Mouse (Mus musculus): ENCODE data around the gene Gnl2.

Gnl2 gene

DNA sequence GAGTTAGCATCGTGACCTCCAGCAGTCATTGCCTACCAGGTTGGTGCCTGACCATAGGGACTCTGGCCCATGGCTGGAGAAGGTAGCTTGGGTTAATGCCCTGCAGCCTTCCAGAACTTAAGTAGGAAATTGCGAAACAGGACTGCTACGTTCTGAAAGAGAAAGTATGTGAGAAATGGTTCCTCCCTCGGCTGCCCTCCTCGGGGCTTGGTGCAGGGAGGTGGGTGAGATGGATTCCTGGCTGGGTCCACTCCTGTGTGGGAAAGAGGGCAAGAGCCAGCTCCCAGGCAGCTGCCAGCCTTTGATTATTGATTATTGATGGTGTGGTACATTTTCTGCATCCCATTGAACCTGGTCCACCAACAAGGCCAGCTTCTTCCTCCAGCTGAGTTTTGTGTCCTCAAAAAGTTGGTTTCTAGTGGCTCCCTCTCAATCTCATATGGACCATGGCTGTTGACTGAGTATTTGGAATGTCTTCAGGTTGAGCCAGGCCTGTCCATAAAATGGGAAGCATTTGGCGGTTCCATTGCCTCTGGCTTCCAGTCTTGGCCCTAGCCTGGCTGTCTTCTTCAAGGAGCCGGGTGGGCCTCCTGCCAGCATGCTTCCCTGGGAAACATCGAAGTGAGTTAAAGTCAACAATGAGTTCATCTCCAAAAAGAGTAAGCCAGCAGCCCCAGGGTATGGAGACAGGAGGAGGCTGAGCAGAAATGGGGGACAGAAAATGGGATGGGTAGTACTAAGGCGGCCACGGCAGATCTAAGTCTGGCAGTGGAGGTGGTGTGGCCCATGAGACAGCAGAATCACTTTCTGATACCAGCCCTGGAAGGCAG is at the start of gene Gnl2:
Gnl2 (plus strand) TSS at position 780 of the 830 bp plus-strand sequence.
- no peak for DNase-seq (ENCODE audit: low read depth in 2 of 2, low spot score in 2 of 2)

DNA sequence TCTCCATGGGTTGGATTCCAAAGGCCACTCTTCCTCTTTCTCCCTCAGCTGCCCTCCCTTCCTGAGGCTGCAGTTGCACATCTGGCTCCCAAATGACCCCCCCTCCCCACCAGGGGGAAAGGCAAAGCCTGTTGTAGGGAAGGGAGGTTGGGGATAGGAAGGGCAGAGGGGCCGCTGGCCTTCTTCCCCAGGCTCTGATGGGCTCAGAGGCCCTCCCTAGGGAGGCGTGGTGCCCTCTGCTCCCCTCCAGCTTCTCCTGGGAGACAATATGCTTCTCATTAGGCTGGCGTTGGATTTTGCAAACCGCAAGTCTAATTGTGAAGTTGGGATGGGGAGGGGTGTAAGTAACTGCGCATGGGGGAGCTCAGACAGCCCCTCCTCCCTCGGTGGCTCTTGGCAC is 47.7 kb upstream of the Gnl2 start:
- DNase-seq (ENCODE audit: low read depth in 2 of 2, low spot score in 2 of 2) = no peak

DNA sequence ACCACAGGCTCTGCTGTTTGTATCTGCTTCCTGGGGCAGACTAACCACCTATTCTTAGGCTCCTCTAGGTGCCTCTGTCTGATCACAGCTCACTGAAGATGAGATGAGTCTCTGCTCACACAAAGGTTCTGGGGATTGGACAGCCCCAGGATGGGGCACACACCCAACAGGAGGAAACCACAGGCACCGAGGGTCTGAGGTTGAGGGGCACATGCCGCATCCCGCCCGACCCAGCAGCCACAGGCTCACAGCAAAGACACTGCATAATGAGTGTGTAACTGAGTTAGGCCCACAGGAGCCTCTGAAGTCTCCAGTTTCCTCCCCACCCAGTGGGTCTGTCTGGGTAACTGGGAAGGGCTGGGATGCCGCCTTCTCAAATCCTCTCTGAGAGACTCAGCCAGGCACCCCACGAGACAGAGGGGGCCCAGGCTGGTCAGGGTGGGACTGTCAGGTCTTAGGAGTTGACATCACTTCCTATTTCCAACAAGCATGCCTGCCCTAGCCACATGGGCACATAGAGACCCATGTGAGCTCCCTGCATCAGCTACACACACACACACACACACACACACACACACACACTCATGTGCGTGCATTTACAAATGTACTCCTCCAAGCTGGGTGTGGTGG is 47.1 kb upstream of the Gnl2 start:
- DNase-seq (ENCODE audit: low read depth in 2 of 2, low spot score in 2 of 2) = no peak

DNA sequence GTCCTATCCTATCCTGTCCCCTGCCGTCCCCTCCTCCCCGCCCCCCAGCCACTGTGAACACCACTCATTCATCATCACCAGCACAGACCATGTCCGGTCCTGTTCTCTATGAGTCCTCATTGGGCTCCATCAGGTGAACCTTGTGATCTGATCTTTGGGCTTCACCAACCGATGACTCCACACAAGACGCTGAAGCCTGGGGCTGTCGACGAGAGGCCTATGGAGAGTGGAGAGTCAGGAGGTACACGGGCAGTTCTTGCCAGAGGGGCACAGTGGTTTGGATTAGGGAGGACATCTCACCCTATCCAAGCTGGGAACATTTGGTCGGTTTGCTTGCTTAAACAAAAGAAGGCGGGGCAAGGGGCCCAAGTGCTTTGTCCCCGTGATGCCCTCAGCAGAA is 46.2 kb upstream of the Gnl2 start:
- DNase-seq (ENCODE audit: low read depth in 2 of 2, low spot score in 2 of 2) = no peak

DNA sequence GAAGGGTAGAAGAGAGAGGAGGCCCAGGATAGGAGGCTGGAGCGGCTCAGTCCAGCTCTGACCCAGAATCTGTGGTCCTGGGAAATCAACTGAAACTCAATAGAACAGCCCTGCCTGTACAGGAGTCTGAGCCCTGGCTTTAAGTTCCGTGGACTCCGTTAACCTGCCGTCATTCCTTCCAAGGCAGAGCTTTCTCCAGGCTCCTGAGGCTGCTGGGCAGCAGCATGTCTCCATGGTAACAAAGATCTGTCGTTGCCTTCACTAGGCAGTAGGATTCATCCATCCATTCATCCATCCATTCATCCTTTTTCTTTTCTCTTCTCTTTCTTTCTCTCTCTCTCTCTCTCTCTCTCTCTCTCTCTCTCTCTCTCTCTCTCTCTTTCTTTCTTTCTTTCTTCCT is 45.7 kb upstream of the Gnl2 start:
- DNase-seq (ENCODE audit: low read depth in 2 of 2, low spot score in 2 of 2) = no peak

DNA sequence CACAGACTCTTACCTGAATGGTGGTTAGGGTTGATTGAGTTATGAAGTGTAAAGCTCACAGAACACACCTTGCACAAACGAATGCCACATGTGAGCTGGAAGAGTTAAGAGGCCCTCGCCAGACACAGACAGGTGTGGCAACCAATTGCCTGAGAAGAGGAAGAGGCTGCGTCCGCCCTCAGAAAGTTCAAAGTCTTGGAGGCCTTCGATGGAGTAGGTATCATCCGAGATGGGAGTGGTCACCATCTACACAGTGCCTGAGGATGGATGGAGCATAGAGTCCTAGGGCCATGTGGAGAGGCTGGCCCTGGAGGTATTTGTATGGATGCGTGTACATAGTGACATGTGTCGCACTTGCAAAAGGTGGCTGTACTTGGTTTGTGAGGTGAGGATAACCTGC is 45.3 kb upstream of the Gnl2 start:
- no peak for DNase-seq (ENCODE audit: low read depth in 2 of 2, low spot score in 2 of 2)

DNA sequence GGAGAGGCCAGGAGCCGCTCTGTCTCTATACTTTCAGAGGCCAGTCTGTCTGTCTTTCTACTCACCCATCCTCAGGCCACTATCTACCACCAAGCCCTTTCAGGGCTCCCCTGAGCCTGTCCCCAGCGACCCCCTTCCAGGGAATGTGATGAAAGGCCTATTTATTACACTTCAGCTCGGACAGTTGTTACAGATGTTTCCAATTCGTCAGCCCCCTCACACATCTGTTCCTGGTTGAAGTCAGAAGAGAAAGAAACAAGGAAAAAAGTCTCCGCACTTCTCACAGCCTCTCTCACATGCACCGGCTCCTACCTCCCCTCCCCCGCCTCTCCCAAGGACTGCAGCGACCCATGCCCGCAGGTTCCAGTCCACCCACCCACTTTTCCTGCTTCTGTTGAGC is 44.1 kb upstream of the Gnl2 start:
- no peak for DNase-seq (ENCODE audit: low read depth in 2 of 2, low spot score in 2 of 2)

DNA sequence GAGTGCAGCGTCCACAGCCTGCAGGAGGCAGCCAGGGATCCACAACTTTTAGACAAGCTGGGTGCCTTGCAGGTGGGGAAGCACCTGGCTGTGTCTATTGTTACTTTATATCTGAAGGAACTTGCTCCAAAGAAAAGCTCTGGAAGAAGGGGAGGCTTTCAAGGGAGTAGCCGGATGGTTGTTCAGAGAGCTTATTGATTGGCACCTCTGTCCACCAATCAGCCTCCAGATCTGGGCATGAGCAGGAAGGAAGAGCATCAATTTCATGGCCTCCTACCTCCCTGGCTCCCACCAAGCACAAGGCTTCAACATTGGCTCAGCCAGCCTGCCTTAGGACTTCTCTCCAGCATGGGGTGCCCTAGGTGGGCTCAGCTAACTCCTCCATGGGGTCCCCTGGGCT is 43.1 kb upstream of the Gnl2 start:
- no peak for DNase-seq (ENCODE audit: low read depth in 2 of 2, low spot score in 2 of 2)

DNA sequence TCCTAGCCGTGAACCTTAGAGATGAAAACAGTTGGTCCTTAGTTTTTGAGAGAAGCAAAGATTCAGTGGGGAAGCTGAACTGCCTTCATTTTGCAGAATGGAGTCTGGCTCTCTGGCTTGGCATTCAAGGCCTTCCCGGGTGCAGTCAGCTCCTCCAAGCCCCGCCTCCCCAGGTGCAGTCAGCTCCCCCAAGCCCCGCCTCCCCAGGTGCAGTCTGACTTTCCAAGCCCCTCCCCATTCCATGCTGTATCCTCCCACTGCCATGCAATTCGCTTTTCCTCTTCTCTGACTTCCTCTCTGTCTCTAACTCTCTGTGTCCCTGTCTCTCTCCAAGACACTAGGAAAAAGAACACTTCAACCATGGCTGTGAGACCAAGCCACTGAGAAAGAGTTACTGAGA is 38.2 kb upstream of the Gnl2 start:
- DNase-seq (ENCODE audit: low read depth in 2 of 2, low spot score in 2 of 2) = no peak

DNA sequence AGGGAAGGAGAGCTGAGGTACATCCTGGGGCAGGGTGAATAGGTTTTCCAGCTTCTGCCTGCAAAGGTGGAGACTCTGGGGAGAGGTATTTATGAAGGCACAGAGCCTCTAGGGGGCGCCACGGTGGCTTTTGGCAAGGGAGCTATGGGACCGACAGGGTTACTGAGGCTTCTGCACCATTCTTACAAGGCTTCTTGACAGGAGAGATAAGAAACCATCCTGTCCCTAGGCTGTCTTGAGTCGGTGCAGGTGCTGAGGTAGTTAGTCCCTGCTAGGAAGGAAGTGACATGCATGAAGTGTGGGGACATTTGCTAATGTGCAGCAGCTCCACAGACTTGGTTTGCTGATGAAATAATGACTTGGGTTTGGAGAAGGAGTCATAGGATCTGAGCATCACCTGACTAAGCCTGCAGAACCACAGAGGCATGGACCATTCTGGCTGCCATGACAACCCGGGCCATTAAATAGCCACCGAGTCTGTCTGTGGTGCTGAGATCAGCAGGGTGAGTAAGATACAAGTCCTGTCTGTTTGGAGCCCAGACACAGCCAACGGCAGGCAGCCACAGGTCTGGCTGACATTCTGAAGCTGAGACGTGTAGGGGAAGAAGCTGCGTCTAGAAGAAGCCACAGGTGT is 32.4 kb upstream of the Gnl2 start:
- no peak for DNase-seq (ENCODE audit: low read depth in 2 of 2, low spot score in 2 of 2)

DNA sequence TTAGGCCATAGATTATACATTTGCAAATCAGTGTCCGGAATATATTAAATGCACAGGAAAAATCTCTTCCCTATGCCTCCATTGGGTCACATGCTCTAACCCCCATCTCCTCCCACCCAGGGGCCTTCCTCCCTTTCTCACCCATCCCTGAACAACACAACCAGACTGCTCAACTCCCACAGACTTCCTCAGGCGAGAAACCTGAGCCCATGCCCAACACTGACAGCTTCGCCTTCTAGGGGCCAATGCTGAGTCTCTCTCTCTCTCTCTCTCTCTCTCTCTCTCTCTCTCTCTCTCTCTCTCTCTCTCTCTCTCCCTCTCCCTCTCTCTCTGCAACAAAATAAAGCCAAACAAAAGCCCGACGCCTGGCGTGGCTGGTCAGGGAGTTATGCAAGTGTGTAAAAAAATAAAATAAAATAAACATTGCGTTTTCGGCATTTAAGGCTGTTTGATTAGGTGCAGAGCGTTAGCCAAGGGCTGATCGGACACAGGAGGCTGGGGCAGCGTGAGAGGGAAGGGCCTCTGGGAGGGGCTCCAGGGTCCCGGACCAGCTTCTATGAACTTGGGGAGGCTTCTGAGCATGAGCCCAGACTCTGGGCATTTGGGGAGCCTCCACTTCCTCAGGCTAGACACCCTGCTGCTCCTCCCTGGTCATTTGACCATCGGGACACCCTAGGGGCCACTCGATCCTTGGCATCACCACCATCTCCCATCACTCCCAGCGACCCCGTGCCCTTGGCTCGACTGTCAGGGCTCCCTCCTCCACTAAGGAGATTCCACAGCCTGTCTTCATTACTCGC is 31.3 kb upstream of the Gnl2 start:
- DNase-seq (ENCODE audit: low read depth in 2 of 2, low spot score in 2 of 2) = no peak

DNA sequence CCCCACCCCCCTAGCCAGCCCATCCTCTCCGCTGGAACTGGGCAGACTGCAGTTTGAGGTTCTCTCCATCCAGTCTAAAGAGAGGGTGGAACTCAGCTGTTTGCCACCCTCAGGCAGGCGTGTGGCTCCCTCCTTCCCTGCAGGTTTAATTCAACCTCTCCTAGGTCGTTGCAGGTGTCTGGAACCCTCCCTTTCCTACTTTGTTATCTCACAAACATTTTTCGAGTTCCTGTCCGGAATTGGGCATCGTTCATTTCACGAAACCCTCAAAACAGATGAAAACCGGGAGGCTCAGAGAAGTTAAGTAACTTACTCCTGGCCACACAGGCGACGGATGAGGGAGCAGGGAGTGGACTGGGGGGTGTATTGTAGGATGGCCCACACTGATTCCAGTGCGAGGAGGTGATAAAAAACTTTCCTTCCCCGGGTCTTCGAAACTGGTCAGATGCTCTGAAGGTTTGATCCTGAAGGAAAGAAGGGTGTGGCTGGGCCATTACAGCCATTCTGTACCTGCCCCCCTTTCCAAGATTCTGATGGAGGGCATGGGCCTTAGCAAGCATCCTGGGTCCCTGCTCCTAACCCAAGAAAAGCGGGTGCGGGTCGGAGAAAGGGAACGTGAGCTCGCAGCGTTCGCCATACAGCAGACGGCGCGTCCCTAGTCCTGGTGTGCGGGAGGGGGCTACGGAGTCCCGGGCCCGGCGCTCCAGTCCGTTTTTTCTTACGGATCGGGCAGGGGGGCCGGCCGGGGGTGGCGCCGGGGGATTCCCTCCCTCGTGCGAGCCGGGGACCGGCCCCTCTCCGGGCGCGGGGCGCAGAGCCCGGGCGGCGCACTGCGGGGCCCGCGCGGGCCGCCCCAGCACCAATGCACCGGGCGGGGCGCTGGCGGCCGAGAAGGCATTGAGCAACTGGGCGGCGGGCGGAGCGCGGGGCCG is 30.4 kb upstream of the Gnl2 start, which contains the start of gene Rspo1:
Rspo1 (plus strand) TSS at position 760 of the 932 bp plus-strand sequence.
- DNase-seq (ENCODE audit: low read depth in 2 of 2, low spot score in 2 of 2) = no peak

DNA sequence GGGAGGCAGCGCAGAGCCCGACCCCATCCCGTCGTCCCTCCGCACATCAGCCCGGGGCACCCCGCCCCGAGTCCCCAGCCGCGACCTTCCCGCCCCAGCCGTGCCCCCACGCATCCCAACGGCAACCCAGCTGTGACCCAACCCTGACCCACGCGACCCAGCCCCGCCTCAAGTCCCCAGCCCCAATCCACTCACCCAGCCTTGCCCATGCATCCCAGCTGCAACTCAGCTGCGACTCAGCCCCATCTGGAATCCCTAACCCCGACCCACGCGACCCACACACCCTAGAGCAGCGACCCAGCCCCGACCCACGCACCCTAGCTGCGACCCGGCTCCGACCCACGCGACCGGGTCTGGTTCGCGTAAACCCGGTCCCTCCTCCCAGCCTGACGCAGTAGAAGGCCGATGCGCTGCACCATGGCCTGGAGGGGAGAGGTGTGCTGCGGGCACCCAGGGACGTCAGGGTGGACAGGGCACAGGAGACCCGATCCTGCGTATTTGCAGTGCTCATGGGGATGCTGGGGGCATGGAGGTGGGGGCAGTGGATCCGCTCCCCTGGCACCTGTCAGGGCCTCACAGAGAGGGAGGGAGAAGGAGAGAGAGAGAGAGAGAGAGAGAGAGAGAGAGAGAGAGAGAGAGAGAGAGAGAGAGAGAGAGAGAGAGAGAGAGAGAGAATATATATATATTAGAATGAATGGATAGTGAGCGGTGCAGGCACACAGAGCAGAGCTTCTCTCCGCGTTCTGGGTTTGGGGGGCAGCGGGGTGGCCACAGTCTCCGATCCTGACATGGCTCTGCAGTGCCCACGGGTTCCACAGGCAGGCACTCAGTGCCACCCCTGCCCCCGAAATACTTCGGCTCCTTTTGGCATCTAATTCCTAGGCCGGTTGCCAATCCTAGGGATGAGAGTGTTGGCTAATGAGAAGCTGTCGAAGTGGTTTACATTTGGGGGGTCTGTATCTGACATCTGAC is 29.4 kb upstream of the Gnl2 start:
- DNase-seq (ENCODE audit: low read depth in 2 of 2, low spot score in 2 of 2) = no peak

DNA sequence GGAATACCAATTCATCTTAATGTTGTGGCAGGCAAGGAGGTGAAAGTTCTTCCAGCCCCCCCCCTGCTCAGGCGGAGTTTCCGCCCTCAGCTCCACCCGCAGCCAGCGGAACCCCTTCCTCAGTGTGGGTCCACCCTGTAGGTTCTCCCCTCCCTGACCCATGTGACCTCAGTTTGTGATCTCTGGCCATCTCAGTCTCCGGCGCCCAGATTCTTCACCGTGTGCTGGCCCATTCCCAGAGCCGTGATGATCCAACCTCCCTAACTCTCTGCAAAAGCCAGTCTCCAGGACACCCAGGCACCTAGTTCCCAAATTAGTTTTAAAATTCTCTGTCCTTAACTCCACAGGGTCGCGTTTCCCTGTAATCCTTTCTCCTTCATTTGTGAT is 28.7 kb upstream of the Gnl2 start:
- no peak for DNase-seq (ENCODE audit: low read depth in 2 of 2, low spot score in 2 of 2)

DNA sequence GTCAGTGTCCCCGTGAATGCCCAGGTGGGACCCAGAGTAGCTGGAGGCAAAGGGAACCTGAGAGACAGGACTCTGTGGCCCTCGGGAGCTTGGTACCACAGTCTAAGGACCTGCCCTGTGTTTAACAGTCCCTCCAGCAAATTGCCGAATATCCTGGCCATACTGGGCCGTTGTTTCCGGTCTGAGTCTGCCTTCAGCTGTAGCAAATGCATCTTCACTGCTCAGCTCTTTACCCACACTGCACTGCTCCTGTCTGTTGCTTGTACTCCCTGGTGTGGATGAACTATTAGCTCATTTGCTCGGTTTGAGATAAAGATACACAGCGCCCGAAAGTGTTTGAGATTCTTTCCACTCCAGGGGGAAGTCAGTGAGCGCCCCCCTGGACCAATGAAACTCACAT is 28.0 kb upstream of the Gnl2 start:
- DNase-seq (ENCODE audit: low read depth in 2 of 2, low spot score in 2 of 2) = no peak

DNA sequence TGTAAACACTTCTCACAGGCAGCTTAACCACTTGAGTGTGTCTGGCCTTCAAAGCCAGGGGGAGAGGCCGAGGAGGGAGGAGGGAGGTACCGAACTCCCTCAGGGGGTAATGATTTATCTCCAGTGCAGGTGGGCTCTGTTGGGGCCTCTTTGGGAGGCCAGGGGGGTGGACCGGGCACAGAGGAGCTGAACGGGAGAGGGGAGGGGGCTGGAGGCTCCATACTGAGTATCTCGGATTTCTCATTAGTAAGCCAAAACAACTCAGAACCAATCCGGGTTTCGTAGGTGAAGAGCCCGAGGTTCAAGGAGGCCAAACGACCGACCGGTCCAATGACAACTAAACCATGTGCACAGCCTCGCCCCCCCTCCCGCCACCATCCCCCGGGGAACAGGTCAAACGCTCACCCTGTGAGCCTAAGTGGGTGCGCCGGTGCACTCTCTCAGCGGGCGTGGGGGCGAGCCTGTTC is 26.6 kb upstream of the Gnl2 start:
- no peak for DNase-seq (ENCODE audit: low read depth in 2 of 2, low spot score in 2 of 2)

DNA sequence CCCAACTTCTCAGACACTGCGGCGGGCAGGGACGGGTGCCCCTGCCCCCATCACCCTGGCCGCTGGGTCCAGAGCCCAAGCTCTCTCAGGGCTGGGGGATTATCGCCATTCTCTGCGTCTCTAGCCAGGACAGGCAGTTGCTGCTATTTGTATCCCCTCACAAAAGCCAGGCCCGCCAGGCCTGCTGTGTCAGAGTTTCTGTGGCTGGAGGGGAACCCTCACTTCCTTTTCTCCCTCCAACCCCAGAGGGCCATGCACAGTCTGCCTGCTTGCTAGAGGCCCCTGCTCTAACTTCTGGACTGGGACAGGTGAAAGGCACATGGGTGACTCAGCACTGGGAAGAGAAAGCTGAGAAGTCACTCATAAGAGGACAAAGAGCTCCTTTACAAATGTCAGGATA is 26.1 kb upstream of the Gnl2 start:
- DNase-seq (ENCODE audit: low read depth in 2 of 2, low spot score in 2 of 2) = no peak

DNA sequence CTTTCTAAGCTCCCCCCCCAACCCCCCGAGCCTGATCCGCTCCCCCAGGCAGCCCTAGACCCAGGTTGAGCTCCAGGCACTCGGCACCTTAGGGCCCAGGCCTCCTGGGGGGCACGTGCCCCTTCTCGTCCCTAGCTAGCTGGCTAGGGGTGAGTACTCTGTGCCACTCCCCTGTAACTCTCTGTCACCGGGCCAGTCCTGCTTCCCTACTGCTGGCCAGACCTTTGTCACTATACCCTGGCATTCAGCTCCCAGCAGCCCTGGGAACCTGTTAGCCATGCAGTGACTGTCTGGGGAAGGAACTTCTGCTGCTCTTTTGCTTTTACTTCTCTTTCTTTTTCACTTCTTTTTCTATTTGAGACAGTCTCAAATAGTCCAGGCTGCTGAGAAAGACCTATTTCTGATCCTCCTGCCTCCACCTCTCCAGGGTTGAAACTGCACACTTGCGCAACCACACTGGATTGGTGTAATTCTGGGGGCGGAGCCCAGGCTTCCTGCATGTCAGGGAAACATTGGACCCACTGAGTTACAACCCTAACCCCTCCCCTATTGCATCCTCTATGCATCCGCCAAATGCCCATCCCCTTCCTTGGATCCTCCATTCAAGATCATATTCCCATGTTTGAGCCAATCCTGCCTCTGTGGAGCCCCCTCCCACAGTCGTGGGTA is 18.8 kb upstream of the Gnl2 start:
- no peak for DNase-seq (ENCODE audit: low read depth in 2 of 2, low spot score in 2 of 2)

DNA sequence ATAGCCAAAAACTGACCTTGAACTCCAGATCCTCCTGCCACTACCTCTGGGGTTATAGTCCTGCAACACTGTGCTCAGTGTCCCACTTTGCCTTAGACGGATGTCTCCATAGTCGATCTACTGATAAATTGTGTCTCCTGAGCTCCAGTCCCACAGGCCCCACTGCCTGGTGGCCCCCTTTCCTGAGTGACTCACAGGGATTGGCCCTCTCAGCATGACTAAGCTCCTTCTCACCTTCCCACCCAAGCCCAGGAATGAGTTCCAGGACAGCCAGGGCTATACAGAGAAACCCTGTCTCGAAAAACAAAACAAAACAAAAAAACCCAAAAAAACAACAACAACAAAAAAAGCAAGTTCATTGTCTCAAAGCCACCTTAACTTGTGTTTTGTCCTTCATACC is 16.8 kb upstream of the Gnl2 start:
- no peak for DNase-seq (ENCODE audit: low read depth in 2 of 2, low spot score in 2 of 2)

Measured in CD8-positive naive resting alpha-beta T cell, adult 2 months (primary cell).